Mouse (Mus musculus) forebrain, embryonic 12.5 days (tissue): ENCODE measurements at regions not wholly inside any gene's neighbourhood (a gene's known extent, or its start where the extent isn't known, plus 50 kb on each side); places are given as distances from the start of the nearest gene placed in this dataset.
A peak's percentile ranks its signal among the peaks of the same experiment; 100 is the strongest.

Experiments used
- ATAC-seq: fragments of 200-750 bp; cut with Nextera tagmentation; 2 replicates; pipeline ENCODE4 v1.8.0; 2017; ENCODE audit warnings: moderate TSS enrichment; ENCODE audit not compliant: low FRiP score
- H3K27ac ChIP-seq: fragments of 300-500 bp; sonication (generic); 2 replicates; pipeline ENCODE4 v1.5.1; 2016; ENCODE audit warnings: mild to moderate bottlenecking
- H3K27me3 ChIP-seq: fragments of 300-500 bp; sonication (generic); 2 replicates; pipeline ENCODE4 v1.6.1; 2016; ENCODE audit warnings: mild to moderate bottlenecking
- H3K36me3 ChIP-seq: fragments of 300-500 bp; sonication (generic); replicated peaks from 2 replicates; pipeline ENCODE4 v1.6.1; 2016; ENCODE audit warnings: mild to moderate bottlenecking
- H3K4me1 ChIP-seq: fragments of 300-500 bp; sonication (generic); 2 replicates; pipeline ENCODE4 v1.6.1; 2016
- H3K4me2 ChIP-seq: fragments of 300-500 bp; sonication (generic); 2 replicates; pipeline ENCODE4 v1.6.1; 2016; ENCODE audit warnings: mild to moderate bottlenecking, moderate library complexity
- H3K4me3 ChIP-seq: fragments of 300-500 bp; sonication (generic); replicated peaks from 2 replicates; pipeline ENCODE4 v1.5.1; 2016; ENCODE audit warnings: mild to moderate bottlenecking
- H3K9ac ChIP-seq: fragments of 300-500 bp; sonication (generic); 2 replicates; pipeline ENCODE4 v1.6.1; 2016; ENCODE audit warnings: mild to moderate bottlenecking
- H3K9me3 ChIP-seq: fragments of 300-500 bp; sonication (generic); 2 replicates; pipeline ENCODE4 v1.6.1; 2016
- whole genome bisulfite sequencing: fragments of 180-500 bp; shearing (Covaris S2); methylation state at CpG from one replicate; pipeline ENCODE4 v1.1.7; 2016; 5-methylcytosine and 5-hydroxymethylcytosine counted together

GRCm38 (mm10) chr3:136439907-136440645, 114.2 kb upstream of the Bank1 start:
- Histone ChIP-seq H3K4me2 (no peak overlapping the region), H3K9ac (no peak overlapping the region), H3K27ac (no peak overlapping the region), H3K36me3 (no peaks in the 10 kb centered on the region), H3K27me3 (no peaks in the 10 kb centered on the region), H3K4me1 (no peaks in the 10 kb centered on the region), H3K4me3 (no peak overlapping the region), H3K9me3 (no peaks in the 10 kb centered on the region)
- no peak for ATAC-seq
- 74% methylated on average over 7 of the region's 7 CpGs for WGBS

GRCm38 (mm10) chr3:136439350-136439749, 113.5 kb upstream of the Bank1 start:
- Histone ChIP-seq H3K36me3 (no peaks in the 10 kb centered on the region), H3K27ac (no peak overlapping the region), H3K4me2 (no peak overlapping the region), H3K4me1 (no peaks in the 10 kb centered on the region), H3K9ac (no peak overlapping the region), H3K27me3 (no peaks in the 10 kb centered on the region), H3K4me3 (no peak overlapping the region), H3K9me3 (no peaks in the 10 kb centered on the region)
- 90% methylated on average over 5 of the region's 5 CpGs for WGBS
- ATAC-seq = no peak

- H3K27ac ChIP-seq = no peak overlapping the region
- no peaks in the 10 kb centered on the region for H3K27me3 ChIP-seq
- H3K4me2 ChIP-seq = no peak overlapping the region
- no peaks in the 10 kb centered on the region for H3K4me1 ChIP-seq
- H3K36me3 ChIP-seq = no peaks in the 10 kb centered on the region
- no peaks in the 10 kb centered on the region for H3K9me3 ChIP-seq
- H3K9ac ChIP-seq = no peak overlapping the region
- H3K4me3 ChIP-seq = no peak overlapping the region
- 84% methylated on average over 5 of the region's 5 CpGs for WGBS
- no peak for ATAC-seq
Observed at GRCm38 (mm10) chr3:136434407-136434806, 108.5 kb upstream of the Bank1 start.

- no peak overlapping the region for H3K9ac ChIP-seq
- H3K36me3 ChIP-seq = no peaks in the 10 kb centered on the region
- 93% methylated on average over 3 of the region's 3 CpGs for WGBS
- no peaks in the 10 kb centered on the region for H3K4me1 ChIP-seq
- ATAC-seq = no peak
- no peak overlapping the region for H3K27ac ChIP-seq
- no peak overlapping the region for H3K4me2 ChIP-seq
- H3K4me3 ChIP-seq = no peak overlapping the region
- no peaks in the 10 kb centered on the region for H3K27me3 ChIP-seq
- H3K9me3 ChIP-seq = no peaks in the 10 kb centered on the region
Observed at GRCm38 (mm10) chr3:136432072-136432471, 106.2 kb upstream of the Bank1 start.

GRCm38 (mm10) chr3:136427427-136427826, 101.6 kb upstream of the Bank1 start:
- no peak overlapping the region for H3K4me3 ChIP-seq
- no peak for ATAC-seq
- 87% methylated on average over 2 of the region's 2 CpGs for WGBS
- no peak overlapping the region for H3K27ac ChIP-seq
- H3K9ac ChIP-seq = no peak overlapping the region
- H3K27me3 ChIP-seq = no peaks in the 10 kb centered on the region
- no peaks in the 10 kb centered on the region for H3K4me1 ChIP-seq
- H3K4me2 ChIP-seq = no peak overlapping the region
- no peaks in the 10 kb centered on the region for H3K36me3 ChIP-seq
- no peaks in the 10 kb centered on the region for H3K9me3 ChIP-seq

- no peak overlapping the region for H3K4me3 ChIP-seq
- 0 out of 2 replicates have a peak, but pooled peaks have one; percentile 49 for ATAC-seq
- H3K9ac ChIP-seq = no peak overlapping the region
- H3K27ac ChIP-seq = no peak overlapping the region
- no peak overlapping the region for H3K4me2 ChIP-seq
- no peaks in the 10 kb centered on the region for H3K4me1 ChIP-seq
- H3K9me3 ChIP-seq = no peaks in the 10 kb centered on the region
- H3K27me3 ChIP-seq = no peaks in the 10 kb centered on the region
- H3K36me3 ChIP-seq = no peaks in the 10 kb centered on the region
- 80% methylated on average over 8 of the region's 8 CpGs for WGBS
Observed at GRCm38 (mm10) chr3:136426539-136427194, 100.8 kb upstream of the Bank1 start.

- Histone ChIP-seq H3K9me3 (no peaks in the 10 kb centered on the region), H3K4me2 (no peak overlapping the region), H3K9ac (no peak overlapping the region), H3K4me1 (no peaks in the 10 kb centered on the region), H3K27me3 (no peaks in the 10 kb centered on the region), H3K36me3 (no peaks in the 10 kb centered on the region), H3K27ac (no peak overlapping the region), H3K4me3 (no peak overlapping the region)
- no peak for ATAC-seq
- 86% methylated on average over 10 of the region's 10 CpGs for WGBS
Observed at GRCm38 (mm10) chr3:136421969-136422614, 96.2 kb upstream of the Bank1 start.

- Histone ChIP-seq H3K36me3 (no peaks in the 10 kb centered on the region), H3K27ac (no peak overlapping the region), H3K27me3 (no peaks in the 10 kb centered on the region), H3K9me3 (no peaks in the 10 kb centered on the region), H3K9ac (no peak overlapping the region), H3K4me3 (no peak overlapping the region), H3K4me1 (no peaks in the 10 kb centered on the region), H3K4me2 (no peak overlapping the region)
- peak; percentile 41; the same call in 1 of the 2 replicates for ATAC-seq
- 83% methylated on average over 8 of the region's 8 CpGs for WGBS
Observed at GRCm38 (mm10) chr3:136405606-136406005, 79.7 kb upstream of the Bank1 start.

GRCm38 (mm10) chr3:136383282-136383681, 57.4 kb upstream of the Bank1 start:
- Histone ChIP-seq H3K27me3 (no peaks in the 10 kb centered on the region), H3K4me1 (no peaks in the 10 kb centered on the region), H3K4me3 (no peak overlapping the region), H3K4me2 (no peak overlapping the region), H3K36me3 (no peaks in the 10 kb centered on the region), H3K9me3 (no peaks in the 10 kb centered on the region), H3K9ac (no peak overlapping the region), H3K27ac (no peak overlapping the region)
- ATAC-seq = no peak
- 76% methylated on average over 4 of the region's 4 CpGs for WGBS

- WGBS = 75% methylated on average over 7 of the region's 7 CpGs
- no peaks in the 10 kb centered on the region for H3K4me1 ChIP-seq
- H3K27ac ChIP-seq = no peak overlapping the region
- no peaks in the 10 kb centered on the region for H3K27me3 ChIP-seq
- no peaks in the 10 kb centered on the region for H3K9me3 ChIP-seq
- no peaks in the 10 kb centered on the region for H3K36me3 ChIP-seq
- H3K9ac ChIP-seq = no peak overlapping the region
- H3K4me2 ChIP-seq = no peak overlapping the region
- H3K4me3 ChIP-seq = no peak overlapping the region
- no peak for ATAC-seq
Observed at GRCm38 (mm10) chr3:136380644-136381043, 54.8 kb upstream of the Bank1 start.

GRCm38 (mm10) chr3:136379741-136380398, 54.0 kb upstream of the Bank1 start:
- Histone ChIP-seq H3K4me2 (no peak overlapping the region), H3K4me1 (no peaks in the 10 kb centered on the region), H3K9ac (no peak overlapping the region), H3K9me3 (no peaks in the 10 kb centered on the region), H3K36me3 (no peaks in the 10 kb centered on the region), H3K4me3 (no peak overlapping the region), H3K27ac (no peak overlapping the region), H3K27me3 (no peaks in the 10 kb centered on the region)
- 91% methylated on average over 6 of the region's 6 CpGs for WGBS
- no peak for ATAC-seq

- no peaks in the 10 kb centered on the region for H3K4me1 ChIP-seq
- ATAC-seq = no peak
- H3K27me3 ChIP-seq = no peaks in the 10 kb centered on the region
- H3K9me3 ChIP-seq = no peaks in the 10 kb centered on the region
- H3K4me2 ChIP-seq = no peak overlapping the region
- whole genome bisulfite sequencing = 80% methylated on average over 4 of the region's 4 CpGs
- H3K4me3 ChIP-seq = no peak overlapping the region
- no peak overlapping the region for H3K9ac ChIP-seq
- no peaks in the 10 kb centered on the region for H3K36me3 ChIP-seq
- H3K27ac ChIP-seq = no peak overlapping the region
Observed at GRCm38 (mm10) chr3:136376893-136377292, 51.0 kb upstream of the Bank1 start.
